Mouse (Mus musculus) left cerebral cortex, adult 8-10 months (tissue): ENCODE data around the gene Rgs7. TPM values are rescaled to one million over a fixed set of nuclear protein-coding genes. Genes with fewer than 3 reads are reported as not detected.

ENCODE experiments used
- DNase-seq, 2 experiments: peaks; one replicate each; pipeline ENCODE4 v3.0.0; 2022; ENCODE audit warnings: low spot score in 2 of 2
- total RNA-seq, 4 experiments: library from RNA; stranded (reverse); gene quantifications; 2 replicates each; pipeline ENCODE4 v1.2.4; 2022

Rgs7 gene
- total RNA-seq, 4 experiments from 2014 or later, result 96.2 to 115 (median 103) TPM

DNA sequence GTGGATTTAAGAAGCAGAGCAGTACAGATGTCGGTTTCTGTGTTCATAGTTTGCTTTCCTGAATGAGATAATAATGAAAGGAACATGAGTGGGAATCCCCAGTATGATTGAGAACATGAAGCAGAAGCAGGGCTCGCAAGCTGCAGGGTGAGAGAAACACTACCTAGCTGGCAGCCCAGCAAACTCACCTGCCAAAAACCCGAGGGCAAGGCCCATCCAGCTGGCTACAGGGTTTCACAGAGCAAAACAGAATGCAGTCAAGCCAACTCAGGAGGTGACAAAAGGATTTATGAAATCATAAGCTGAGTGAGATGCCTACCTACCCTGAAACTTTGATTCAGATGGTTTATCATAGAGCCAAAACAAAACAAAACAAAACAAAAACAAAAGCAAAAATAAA lies 307.6 kb downstream of the Rgs7 start:
- no peak for DNase-seq

DNA sequence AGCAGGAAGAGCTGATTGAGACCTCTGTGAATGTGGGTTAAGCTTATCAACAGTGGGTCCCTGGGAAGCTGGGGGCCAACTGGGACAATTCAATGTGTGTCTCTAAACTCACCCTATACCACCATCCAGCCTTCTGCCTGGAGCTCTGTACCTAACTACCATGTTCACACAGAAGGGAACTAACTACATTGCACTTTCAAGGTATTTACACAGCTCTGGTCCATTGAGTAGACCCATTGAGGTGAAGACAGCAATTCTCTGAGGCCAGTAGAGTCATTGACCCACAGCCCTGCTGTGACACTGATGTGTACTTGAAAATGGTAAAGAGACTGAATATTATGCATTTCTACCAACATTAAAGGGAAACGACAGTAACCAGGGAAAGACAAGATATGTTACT lies 313.6 kb downstream of the Rgs7 start:
- DNase-seq, result no peak

DNA sequence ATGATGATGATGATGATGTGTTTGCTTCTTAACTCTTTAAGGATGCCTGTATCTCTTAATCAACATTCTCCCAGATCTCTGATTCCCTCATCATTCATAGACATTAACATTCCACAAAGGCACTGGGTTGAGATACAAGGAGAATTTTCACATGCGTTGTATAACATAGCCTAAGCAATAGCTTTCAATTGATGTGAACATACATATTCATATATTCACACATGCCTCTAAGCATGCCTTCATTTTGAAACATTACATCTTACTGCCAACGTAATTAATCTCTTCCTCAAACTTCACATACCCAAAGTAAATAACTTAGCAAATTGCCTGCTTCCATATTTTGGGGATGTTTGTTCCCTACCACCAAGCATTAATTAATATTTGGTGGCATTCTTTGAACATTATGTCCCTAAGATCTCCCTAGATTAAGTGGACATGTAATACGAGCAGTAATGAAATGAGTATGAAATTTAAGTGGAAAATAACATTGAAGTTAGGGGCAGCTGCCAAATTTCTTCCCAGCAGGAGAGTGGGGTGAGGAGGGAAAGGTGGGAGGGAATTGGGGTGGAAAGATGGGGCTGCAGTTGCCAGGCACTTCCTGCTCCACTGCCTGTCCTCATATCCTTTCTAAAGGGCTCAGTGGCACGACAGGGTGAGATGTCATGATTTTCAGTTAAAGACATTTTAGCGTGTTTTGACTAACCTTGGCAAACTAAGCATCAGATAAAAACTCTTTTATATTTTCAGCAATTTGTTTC lies 317.2 kb downstream of the Rgs7 start:
- DNase-seq, result no peak

DNA sequence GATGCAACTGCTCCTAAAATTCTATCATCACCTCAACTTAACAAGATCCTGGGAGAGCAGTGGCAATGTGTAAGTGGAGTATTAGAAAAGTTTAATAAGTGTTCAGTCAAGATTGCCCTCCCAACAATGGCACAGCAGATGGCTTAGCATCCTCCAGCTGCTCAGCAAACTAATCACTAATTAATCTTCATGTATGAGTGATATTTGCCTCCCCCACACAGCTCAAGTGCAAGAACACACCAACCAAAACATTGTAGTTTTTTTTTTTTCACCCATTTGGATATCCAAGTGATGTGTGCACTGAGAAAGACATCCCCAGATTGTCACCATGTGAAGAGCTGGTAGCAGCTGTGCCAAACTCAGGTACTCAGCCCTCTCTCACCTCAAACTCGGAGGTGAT lies 336.8 kb downstream of the Rgs7 start:
- DNase-seq, result no peak

GRCm38 (mm10) chr1:175143051-175143450 lies 349.2 kb downstream of the Rgs7 start:
- DNase-seq, result peak in 1 of 2 experiments; percentile 37

DNA sequence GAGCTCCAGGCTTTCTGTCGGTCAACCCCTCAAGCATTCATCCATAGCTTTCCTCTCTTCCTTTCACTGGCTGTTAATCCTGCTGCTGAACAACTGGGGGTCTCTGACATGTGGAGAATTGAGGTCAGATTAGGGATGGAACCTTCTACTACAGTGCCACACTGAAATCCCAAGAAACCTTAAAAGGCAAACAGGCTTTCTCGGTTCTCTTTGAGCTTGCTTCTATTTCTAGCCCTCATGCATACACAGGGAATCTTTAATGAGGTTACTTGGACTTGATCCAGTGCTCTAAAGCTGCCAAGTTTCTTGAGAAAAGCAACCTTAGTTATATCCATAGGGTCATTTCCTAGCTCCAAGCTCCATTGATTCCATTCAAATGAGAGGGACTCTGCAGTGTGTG lies 363.8 kb downstream of the Rgs7 start:
- DNase-seq, result peak in 1 of 2 experiments; percentile 35

- DNase-seq, result no peak
These were observed 367.9 kb downstream of the Rgs7 start for GRCm38 (mm10) chr1:175124416-175124815.

DNA sequence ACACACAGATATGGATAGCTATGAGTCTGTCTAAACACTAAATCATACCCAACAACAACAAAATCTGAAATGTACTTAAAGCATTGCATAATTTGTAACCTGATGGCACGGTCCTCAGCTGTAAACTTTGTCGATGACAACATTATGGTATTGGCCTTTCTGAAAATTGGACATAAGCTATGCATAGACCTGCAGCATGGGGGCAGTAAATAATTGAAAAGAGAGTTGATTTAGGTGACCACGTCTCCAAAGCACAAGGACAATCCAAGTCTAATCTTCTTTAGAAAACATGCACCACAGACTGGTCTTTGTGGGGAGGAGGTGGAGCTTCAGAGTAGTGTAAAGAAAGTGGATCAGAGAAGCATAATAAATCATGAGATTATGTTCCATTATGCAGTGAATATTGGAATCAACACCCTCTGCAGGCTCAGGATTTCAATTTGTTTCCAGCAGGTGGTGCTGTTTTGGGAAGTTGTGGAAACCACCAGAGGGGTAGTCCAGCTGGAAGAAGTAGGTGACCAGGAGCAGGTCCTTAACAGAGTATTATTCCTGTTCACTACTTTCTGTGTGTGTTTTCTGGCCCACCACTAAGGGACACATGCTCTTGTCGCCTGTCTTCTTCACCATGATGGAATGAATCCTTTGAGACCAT lies 373.3 kb downstream of the Rgs7 start:
- DNase-seq, result no peak

DNA sequence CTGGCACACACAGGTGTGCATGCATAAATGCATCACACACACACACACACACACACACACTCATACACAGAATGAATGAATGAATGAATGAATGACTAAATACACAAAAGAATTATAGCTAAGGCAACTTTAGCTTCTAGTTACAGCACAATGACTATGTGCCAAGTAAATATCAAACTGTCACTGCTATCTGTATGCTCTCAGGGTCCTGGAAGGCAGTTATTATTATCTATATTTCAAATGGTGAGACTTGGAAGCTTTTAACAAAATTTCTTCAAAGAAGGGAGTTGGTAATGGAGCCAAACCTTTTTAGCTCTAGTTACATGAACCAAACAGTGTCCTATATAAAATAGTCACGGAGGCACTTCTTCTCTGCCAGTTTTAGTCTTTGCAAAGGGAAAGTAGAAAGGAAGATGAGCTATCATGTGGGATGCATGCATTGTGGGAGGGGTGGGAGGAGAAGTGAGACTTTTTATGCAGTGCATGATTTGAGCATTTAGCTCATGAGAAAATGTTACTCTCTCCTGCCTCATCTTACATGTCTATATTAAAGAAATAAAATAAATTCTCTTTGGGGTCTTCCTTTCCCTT lies 383.9 kb downstream of the Rgs7 start:
- peak in 1 of 2 experiments; percentile 33 for DNase-seq

- DNase-seq, result no peak
These were observed 386.0 kb downstream of the Rgs7 start for GRCm38 (mm10) chr1:175106315-175106714.

GRCm38 (mm10) chr1:175105426-175105825 lies 386.9 kb downstream of the Rgs7 start:
- no peak for DNase-seq

GRCm38 (mm10) chr1:175097014-175097413 lies 395.3 kb downstream of the Rgs7 start:
- DNase-seq, result no peak

GRCm38 (mm10) chr1:175082104-175082503 lies 410.2 kb downstream of the Rgs7 start:
- DNase-seq, result no peak

- no peak for DNase-seq
These were observed 412.3 kb downstream of the Rgs7 start for GRCm38 (mm10) chr1:175079819-175080608.

GRCm38 (mm10) chr1:175073500-175074232 lies 418.6 kb downstream of the Rgs7 start:
- no peak for DNase-seq

GRCm38 (mm10) chr1:175069758-175070290 lies 422.5 kb downstream of the Rgs7 start:
- peak in 1 of 2 experiments; percentile 48 for DNase-seq

DNA sequence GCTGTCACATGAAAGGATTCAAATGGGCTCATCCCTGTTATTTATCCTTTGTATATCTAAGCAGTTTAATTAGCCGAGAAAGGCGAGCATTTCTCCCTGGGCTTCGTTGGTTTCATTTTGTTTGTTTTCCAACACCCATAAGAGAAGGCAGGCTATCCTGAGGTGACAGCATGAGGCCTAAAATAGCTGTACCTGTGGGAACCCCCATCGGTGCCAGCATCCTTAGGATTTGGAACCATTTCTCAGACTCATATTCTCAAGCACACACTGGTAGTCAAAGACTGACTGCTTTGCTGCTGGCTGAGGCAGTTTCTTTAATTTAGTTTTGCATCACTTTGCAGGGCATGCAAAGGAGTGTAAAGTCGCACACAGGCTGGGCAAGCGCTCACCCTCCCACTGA lies 443.2 kb downstream of the Rgs7 start:
- DNase-seq, result no peak

GRCm38 (mm10) chr1:175041167-175041817 lies 451.0 kb downstream of the Rgs7 start:
- DNase-seq, result no peak

GRCm38 (mm10) chr1:175040038-175040437 lies 452.3 kb downstream of the Rgs7 start:
- no peak for DNase-seq

GRCm38 (mm10) chr1:175039567-175039966 lies 452.7 kb downstream of the Rgs7 start:
- DNase-seq, result no peak
